Mouse (Mus musculus): ENCODE measurements around the gene Ypel4.

- TF ChIP-seq CTCF (IDR thresholded peaks at IDR 0.05; ENCODE audit: extremely low read depth, insufficient read depth, insufficient read length, insufficient replicate concordance) = peak; percentile 6; the same call in 1 of the 2 replicates
- no peak for TF ChIP-seq POLR2A (IDR thresholded peaks at IDR 0.05; ENCODE audit: low read depth, low read length)
These were observed 45.4 kb downstream of the Ypel4 start for GRCm38 (mm10) chr2:84779210-84779609.

Data from spleen, adult 2 months (tissue).